Mouse (Mus musculus) intestine, embryonic 14.5 days (tissue): ENCODE data around the gene Tcte2. TPM values are rescaled to one million over a fixed set of nuclear protein-coding genes. Genes with fewer than 3 reads are reported as not detected.

Experiments used
- ATAC-seq: fragments of 200-750 bp; cut with Nextera tagmentation; replicated peaks from 2 replicates; pipeline ENCODE4 v1.8.0; 2017; ENCODE audit warnings: low read depth, moderate number of reproducible peaks, moderate TSS enrichment, moderate library complexity; ENCODE audit not compliant: low FRiP score, low TSS enrichment
- DNase-seq: peaks from one replicate; pipeline ENCODE4 v3.0.0-alpha.2; 2018; ENCODE audit warnings: low spot score
- H3K27ac ChIP-seq: fragments of 300-500 bp; sonication (generic); 2 replicates; pipeline ENCODE4 v1.5.1; 2014; ENCODE audit warnings: low read depth, mild to moderate bottlenecking, control low read depth
- H3K27me3 ChIP-seq: fragments of 300-500 bp; sonication (generic); replicated peaks from 2 replicates; pipeline ENCODE4 v1.6.1; 2014; ENCODE audit warnings: low read length, control low read depth; ENCODE audit not compliant: control insufficient read depth, insufficient read depth
- H3K36me3 ChIP-seq: fragments of 300-500 bp; sonication (generic); 2 replicates; pipeline ENCODE4 v1.6.1; 2014; ENCODE audit warnings: low read length, control low read depth; ENCODE audit not compliant: control insufficient read depth, insufficient read depth
- H3K4me1 ChIP-seq: fragments of 300-500 bp; sonication (generic); replicated peaks from 2 replicates; pipeline ENCODE4 v1.6.1; 2014; ENCODE audit warnings: low read length, control low read depth, mixed read lengths; ENCODE audit not compliant: control insufficient read depth, insufficient read depth
- H3K4me2 ChIP-seq: fragments of 300-500 bp; sonication (generic); 2 replicates; pipeline ENCODE4 v1.6.1; 2014; ENCODE audit warnings: low read length
- H3K4me3 ChIP-seq: fragments of 300-500 bp; sonication (generic); 2 replicates; pipeline ENCODE4 v1.5.1; 2014; ENCODE audit warnings: low read depth, low read length, control low read depth, mixed read lengths
- H3K9ac ChIP-seq: fragments of 300-500 bp; sonication (generic); 2 replicates; pipeline ENCODE4 v1.6.1; 2014; ENCODE audit warnings: mild to moderate bottlenecking, low read length
- H3K9me3 ChIP-seq: fragments of 300-500 bp; sonication (generic); 2 replicates; pipeline ENCODE4 v1.6.1; 2016; ENCODE audit warnings: low read length, control low read depth; ENCODE audit not compliant: control insufficient read depth
- WGBS: fragments of 180-500 bp; shearing (Covaris S2); extraction: QIAGEN DNeasy Blood & Tissue Kit; methylation state at CpG from one replicate; pipeline ENCODE4 v1.1.7; 2014; 5-methylcytosine and 5-hydroxymethylcytosine counted together
- polyA plus RNA-seq: library from polyadenylated mRNA; unstranded; fragments of >200 nt; fragmentation: Nextera tagmentation; extraction: Ambion mirVana; gene quantifications from 2 replicates; pipeline ENCODE4 v1.2.1, GENCODE M21; 2014

The Tcte2 gene
- polyA plus RNA-seq, 1 experiment from 2014 or later, result 5.2 TPM

DNA sequence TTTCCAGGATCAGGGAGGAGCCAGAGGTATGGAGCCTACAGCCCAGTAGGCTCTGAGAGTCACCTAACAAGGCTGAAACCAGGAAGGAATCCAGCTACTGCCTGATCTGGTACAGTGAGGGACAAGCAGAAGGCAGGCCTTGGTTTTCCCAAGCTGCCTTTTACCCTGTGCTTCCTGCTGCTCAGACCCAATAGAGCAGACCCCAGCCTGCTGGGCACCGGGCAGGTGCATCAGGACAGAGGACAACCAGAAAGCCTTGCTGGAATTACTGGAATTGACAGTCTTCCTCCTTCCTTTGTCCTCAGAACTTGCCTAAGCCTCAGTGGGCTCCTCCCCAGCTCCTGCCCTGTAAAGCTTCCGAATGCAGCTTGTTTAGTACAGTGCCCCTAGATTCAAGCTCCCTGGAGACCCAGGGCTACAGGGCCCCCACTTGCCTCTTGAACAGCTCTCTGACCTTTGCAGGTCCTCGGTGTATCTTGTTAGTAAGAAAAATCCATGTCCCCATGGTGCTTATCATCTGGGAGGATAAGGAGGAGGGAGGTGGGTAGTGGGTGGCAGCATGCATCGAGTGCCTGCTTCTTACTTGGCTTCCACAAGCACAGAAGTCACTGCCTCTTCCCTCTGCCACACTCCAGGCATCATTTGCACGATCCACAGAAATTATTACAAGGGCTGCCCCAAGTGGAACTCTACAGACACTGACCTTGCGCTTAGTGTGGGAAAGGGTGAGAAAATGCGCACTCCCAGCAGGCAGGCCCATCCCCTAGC is 18.5 kb downstream of the Tcte2 start:
- peak overlapping the region; percentile 7; the same call in 1 of the 2 replicates for H3K4me2 ChIP-seq
- WGBS, result 37% methylated on average over 7 of the region's 7 CpGs

DNA sequence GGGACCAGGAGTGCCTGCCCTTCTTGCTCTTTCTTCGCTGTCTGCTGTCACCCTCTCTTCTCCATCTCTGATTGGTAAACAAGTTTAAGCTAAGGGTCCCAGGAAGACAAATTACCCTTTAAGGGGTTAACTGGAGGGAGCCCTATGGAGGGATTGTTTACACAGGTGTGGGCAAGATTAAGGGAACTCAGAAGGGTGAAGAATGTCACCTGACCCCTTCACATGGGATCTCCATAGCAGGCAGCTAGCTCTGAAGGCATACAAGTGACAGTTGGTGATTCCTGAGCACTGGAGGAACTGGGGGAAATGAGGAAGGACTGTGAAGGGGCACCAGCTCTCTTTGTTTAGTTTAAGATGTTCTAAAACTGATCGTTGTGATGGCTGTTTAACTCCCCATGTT is 19.3 kb downstream of the Tcte2 start:
- no peak for DNase-seq
- H3K4me1 ChIP-seq, result peaks cover 28% of the 10 kb centered on the region
- no peaks in the 10 kb centered on the region for H3K36me3 ChIP-seq
- H3K9ac ChIP-seq, result no peak overlapping the region
- no peak overlapping the region for H3K4me3 ChIP-seq
- no peaks in the 10 kb centered on the region for H3K27me3 ChIP-seq
- H3K9me3 ChIP-seq, result no peaks in the 10 kb centered on the region
- H3K4me2 ChIP-seq, result no peak overlapping the region
- 25% methylated on average over 2 of the region's 2 CpGs for WGBS
- ATAC-seq, result no peak
- H3K27ac ChIP-seq, result no peak overlapping the region

More for the DNA sequence above, 18.5 kb downstream of the Tcte2 start:
- DNase-seq (peak; percentile 58), ATAC-seq (peak; percentile 16; the same call in 1 of the 2 replicates)
- Histone ChIP-seq H3K27me3 (no peaks in the 10 kb centered on the region), H3K4me1 (peaks cover 24% of the 10 kb centered on the region), H3K9ac (0 out of 2 replicates have a peak overlapping the region, but pooled peaks have one; percentile 0), H3K27ac (peak overlapping the region; percentile 82), H3K36me3 (no peaks in the 10 kb centered on the region), H3K9me3 (no peaks in the 10 kb centered on the region), H3K4me3 (no peak overlapping the region)

DNA sequence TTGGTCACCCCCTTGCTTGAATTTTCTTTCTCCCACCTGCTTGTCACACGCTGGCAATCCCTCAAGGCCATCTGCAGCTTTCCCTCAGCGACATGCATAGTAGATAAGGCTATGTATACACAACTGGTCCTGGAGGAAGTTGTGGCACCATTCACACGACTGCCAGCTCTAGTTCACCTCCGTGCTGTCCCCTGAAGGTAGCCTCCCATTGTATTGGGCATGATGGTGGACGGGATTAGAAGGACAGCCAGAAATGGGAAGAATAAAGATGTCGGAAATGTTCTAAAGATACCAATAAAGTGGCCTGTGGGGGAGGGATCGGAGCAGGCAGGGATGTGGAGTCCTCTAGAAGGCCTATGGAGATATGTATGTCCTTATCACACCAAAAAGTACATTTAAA is 20.0 kb downstream of the Tcte2 start:
- Histone ChIP-seq H3K4me3 (no peak overlapping the region), H3K36me3 (no peaks in the 10 kb centered on the region), H3K4me1 (peaks cover 28% of the 10 kb centered on the region), H3K4me2 (no peak overlapping the region), H3K9ac (no peak overlapping the region), H3K27me3 (no peaks in the 10 kb centered on the region), H3K27ac (no peak overlapping the region), H3K9me3 (no peaks in the 10 kb centered on the region)
- ATAC-seq (no peak), DNase-seq (no peak)
- 68% methylated on average over 7 of the region's 7 CpGs for WGBS

DNA sequence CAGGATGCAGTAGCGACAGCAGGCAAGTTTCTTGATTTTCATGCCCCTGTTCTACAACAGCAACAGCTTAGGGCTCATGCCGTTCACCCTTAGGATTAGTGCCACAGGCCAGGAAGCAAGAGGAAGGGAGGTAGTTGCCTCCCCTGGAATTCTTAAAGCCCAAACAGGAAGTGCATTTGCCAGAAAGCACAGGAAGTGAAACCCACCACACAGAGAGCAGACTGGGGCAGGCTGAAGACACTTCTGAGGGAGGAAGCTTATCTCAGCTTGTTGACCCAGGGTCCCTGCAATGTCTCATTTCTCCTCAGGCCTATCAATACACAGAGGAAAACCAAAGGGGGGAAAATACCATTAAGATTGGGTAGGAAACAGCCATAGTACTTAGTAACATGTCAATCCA is 20.8 kb downstream of the Tcte2 start:
- no peak overlapping the region for H3K4me3 ChIP-seq
- no peaks in the 10 kb centered on the region for H3K9me3 ChIP-seq
- H3K36me3 ChIP-seq, result no peaks in the 10 kb centered on the region
- no peak for DNase-seq
- H3K27ac ChIP-seq, result no peak overlapping the region
- peaks cover 31% of the 10 kb centered on the region for H3K4me1 ChIP-seq
- H3K4me2 ChIP-seq, result no peak overlapping the region
- no peak for ATAC-seq
- H3K9ac ChIP-seq, result no peak overlapping the region
- no peaks in the 10 kb centered on the region for H3K27me3 ChIP-seq
- WGBS, result 30% methylated on average over 2 of the region's 2 CpGs

DNA sequence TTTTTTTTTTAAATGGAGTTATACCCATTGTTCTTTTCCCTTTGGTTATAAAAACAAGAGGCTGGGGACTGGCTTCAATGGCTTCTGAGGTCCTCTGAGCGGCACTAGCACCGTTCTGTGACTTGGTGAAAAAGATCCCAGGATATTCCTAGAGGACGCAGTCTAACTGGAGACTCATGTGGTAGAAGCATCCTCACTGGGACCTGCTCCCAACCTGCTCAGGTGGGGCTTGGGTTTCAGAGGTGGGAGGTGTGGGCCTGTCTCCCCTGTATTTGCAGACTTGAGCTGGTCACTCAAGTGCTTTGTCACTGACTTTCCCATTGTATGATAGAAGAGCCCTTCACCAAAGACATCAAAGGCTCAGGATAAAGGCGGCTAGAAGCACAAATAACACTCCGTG is 21.6 kb downstream of the Tcte2 start:
- no peaks in the 10 kb centered on the region for H3K27me3 ChIP-seq
- H3K27ac ChIP-seq, result no peak overlapping the region
- ATAC-seq (no peak), DNase-seq (no peak)
- H3K9me3 ChIP-seq, result no peaks in the 10 kb centered on the region
- 76% methylated on average over 5 of the region's 5 CpGs for WGBS
- no peaks in the 10 kb centered on the region for H3K36me3 ChIP-seq
- peaks cover 31% of the 10 kb centered on the region for H3K4me1 ChIP-seq
- no peak overlapping the region for H3K4me2 ChIP-seq
- H3K9ac ChIP-seq, result no peak overlapping the region
- no peak overlapping the region for H3K4me3 ChIP-seq

DNA sequence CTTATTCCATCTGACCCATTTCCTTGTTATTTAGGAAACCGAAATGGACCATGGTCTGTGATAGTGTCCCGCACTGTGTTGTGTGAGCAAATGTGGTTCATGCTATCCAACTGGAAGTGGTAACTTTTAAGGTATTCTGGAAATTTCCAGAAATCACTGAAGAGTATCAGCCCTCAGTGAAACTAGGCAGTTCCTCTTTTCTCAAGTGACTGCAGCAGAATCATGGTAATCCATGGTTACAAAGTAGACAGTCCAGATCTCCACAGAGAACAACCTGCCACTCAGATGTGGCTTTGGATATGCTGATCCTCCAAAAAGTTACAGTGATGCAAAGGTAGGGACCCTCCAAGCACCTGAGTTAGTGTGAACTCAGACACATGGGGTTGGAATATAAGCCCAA is 22.7 kb downstream of the Tcte2 start:
- Histone ChIP-seq H3K27ac (no peak overlapping the region), H3K4me1 (peaks cover 31% of the 10 kb centered on the region), H3K36me3 (no peaks in the 10 kb centered on the region), H3K9ac (no peak overlapping the region), H3K27me3 (no peaks in the 10 kb centered on the region), H3K9me3 (no peaks in the 10 kb centered on the region), H3K4me2 (no peak overlapping the region), H3K4me3 (no peak overlapping the region)
- ATAC-seq (no peak), DNase-seq (no peak)
- 96% methylated on average over 2 of the region's 2 CpGs for WGBS

DNA sequence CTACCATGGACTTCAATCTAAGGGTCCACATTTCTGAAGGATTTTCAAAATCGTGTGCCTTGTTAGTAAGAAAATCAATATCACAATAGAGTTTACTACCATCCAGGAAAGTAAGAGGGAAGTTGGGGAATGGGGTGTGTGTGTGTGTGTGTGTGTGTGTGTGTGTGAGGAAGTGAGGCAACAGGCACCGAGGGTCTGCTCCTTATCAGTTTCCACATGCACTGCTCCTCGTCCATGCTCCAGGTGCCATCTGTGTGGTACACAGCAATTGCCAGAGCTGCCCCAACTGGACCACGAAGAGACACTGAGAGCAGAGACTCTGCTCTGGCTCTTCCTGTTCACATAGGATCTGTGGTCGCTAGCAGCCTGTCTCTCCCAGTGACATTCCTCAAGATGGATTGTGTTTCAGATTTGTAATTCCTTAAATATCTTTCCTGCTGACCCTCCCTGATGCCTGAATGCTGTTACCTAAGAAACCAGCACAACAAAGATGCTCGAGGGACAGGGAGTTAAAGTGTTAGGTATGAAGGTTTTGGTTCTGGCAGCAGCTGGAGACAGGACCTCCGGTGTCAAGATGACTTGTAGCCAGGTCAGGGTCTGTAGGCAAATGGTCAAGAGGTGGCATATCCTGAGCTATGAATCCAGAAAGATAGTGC is 23.4 kb downstream of the Tcte2 start:
- H3K9me3 ChIP-seq, result no peaks in the 10 kb centered on the region
- H3K36me3 ChIP-seq, result no peaks in the 10 kb centered on the region
- peaks cover 27% of the 10 kb centered on the region for H3K4me1 ChIP-seq
- WGBS, result 48% methylated on average over 7 of the region's 7 CpGs
- no peak overlapping the region for H3K4me3 ChIP-seq
- ATAC-seq (no peak), DNase-seq (no peak)
- no peak overlapping the region for H3K4me2 ChIP-seq
- H3K9ac ChIP-seq, result no peak overlapping the region
- no peak overlapping the region for H3K27ac ChIP-seq
- no peaks in the 10 kb centered on the region for H3K27me3 ChIP-seq

DNA sequence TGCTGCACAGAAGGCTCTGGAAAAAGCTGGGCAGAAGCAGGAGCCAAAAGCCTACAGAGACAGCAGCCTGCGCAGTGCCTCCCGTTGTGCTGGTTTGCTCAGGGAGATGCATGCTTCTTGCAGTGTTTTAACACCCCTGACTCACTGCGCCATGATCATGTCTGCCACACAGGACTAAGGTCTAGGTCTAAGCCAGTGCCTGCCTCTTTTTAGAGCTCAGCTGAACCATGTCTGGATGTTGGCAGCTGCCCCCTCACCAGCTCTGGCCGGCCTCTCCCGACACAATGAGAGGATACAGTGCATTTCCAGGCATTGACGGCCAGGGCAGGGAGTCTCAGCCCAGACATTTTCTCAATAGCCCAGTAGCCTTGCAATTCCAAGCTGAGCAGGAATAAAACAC is 24.3 kb downstream of the Tcte2 start:
- no peak overlapping the region for H3K9ac ChIP-seq
- peaks cover 24% of the 10 kb centered on the region for H3K4me1 ChIP-seq
- 51% methylated on average over 6 of the region's 6 CpGs for WGBS
- H3K27me3 ChIP-seq, result no peaks in the 10 kb centered on the region
- no peaks in the 10 kb centered on the region for H3K9me3 ChIP-seq
- H3K36me3 ChIP-seq, result no peaks in the 10 kb centered on the region
- H3K4me2 ChIP-seq, result no peak overlapping the region
- DNase-seq (no peak), ATAC-seq (no peak)
- H3K4me3 ChIP-seq, result no peak overlapping the region
- H3K27ac ChIP-seq, result no peak overlapping the region
